Mouse (Mus musculus) lung, adult 2 months (tissue): ENCODE data around the gene Mif4gd.

Source experiments
- CTCF ChIP-seq: fragments of 200-500 bp; IDR thresholded peaks from 2 replicates; pipeline ENCODE4 v1.5.1; 2011; ENCODE audit warnings: mild to moderate bottlenecking, low read length, control low read depth; ENCODE audit not compliant: insufficient read depth
- POLR2A ChIP-seq: fragments of 200-500 bp; IDR thresholded peaks from 2 replicates; pipeline ENCODE4 v1.6.1; 2011; ENCODE audit warnings: low read depth, mild to moderate bottlenecking, control low read depth, low read length, borderline replicate concordance; ENCODE audit errors: extremely low read depth

DNA sequence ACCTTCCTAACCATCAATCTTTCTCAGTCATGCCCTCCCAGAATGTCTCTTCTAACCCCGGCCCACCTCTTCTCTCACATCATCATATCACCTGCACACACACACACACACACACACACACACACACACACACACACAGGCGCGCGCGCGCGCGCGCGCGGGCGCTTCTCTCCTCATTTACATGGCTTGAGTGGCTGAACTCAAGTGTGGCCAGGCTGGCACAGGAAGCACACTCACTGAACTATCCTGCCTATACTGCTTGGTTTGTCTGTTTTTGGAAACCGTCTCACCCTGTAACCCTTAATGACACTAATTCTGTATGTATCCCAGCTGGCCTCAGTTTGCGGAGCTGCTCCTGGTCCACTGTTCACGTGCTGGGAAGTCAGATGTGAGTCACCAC, 12.0 kb downstream of the Mif4gd start:
- TF ChIP-seq CTCF: no peak
- TF ChIP-seq POLR2A: no peak
